Mouse (Mus musculus) natural killer cell, adult 2 months (primary cell): Measurements from ENCODE around the gene Trpc2.
"Not testable (repeated sequence)": the region's sequence is repeated elsewhere in the genome, so short reads cannot be mapped to it uniquely, and the experiment has no call there.

Experiments
- DNase-seq, 2 experiments: peaks; one replicate each; pipeline ENCODE4 v3.0.0; 2022; ENCODE audit warnings: low spot score in 2 of 2

Gene Trpc2

DNA sequence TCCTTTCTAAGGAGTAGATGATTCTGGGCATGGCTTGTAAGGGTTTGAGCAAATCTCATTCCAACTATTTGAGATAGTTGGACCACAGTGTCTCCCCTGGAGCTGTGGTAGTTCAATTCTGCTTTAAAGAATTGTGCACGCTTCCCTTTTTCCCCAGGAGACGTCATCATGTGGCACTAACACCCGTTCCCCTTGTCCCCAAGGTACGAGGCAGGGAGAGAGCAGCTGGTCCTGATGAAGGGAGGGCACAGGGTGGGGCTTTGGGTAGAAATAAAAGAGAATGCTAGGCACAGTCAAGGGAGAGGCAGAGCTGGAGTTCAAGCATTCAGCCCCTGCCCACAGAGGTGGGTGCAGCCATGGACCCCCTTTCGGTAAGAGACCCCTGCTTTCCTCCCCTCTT is at the start of gene Trpc2:
Gene Trpc2, plus strand, starts transcription at position 301 of the 400 bp plus-strand sequence.
- no peak for DNase-seq

- no peak for DNase-seq
Measured at GRCm38 (mm10) chr7:102034904-102035303, 48.0 kb upstream of the Trpc2 start.

DNA sequence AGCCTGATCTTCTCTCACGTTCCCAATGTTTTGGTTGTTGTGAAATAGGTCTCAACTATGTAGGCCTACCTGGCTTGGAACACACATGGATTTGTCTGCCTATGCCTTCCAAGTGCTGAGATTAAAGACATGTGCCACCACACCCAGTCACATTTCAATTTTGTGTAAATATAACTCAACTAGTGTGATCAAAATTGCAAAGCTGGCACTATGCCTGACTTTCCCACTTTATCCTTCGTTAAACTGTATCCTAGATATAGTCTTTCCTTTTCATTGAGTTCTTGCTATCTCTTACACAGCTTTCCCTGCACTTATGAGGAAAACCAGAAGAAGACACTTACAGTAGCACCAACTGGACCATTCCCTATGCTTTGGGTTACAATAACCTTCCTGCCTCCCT is 47.4 kb upstream of the Trpc2 start:
- DNase-seq = no peak

DNA sequence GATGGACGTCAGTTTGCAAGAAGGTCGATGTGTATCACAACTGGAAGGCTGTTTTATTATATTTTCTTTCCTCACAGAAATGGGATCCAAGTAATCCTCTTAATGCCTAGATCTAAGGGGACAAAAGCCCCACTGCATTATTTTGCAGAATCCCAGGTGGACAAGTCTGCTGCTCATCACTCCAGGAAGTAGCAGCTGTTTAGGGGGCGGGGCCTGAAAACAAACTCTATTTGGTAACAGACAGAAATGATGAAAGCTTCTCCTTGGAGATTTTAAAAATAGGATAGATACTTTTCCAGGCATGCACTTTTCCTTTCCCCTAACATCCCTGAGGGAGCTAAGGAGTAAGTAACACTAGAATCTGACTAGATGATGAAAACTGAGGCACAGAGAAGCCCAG is 45.6 kb upstream of the Trpc2 start:
- no peak for DNase-seq

- no peak for DNase-seq
Measured at GRCm38 (mm10) chr7:102042314-102042713, 40.6 kb upstream of the Trpc2 start.

- DNase-seq = not testable (repeated sequence)
Measured at GRCm38 (mm10) chr7:102048524-102048923, 34.4 kb upstream of the Trpc2 start.

DNA sequence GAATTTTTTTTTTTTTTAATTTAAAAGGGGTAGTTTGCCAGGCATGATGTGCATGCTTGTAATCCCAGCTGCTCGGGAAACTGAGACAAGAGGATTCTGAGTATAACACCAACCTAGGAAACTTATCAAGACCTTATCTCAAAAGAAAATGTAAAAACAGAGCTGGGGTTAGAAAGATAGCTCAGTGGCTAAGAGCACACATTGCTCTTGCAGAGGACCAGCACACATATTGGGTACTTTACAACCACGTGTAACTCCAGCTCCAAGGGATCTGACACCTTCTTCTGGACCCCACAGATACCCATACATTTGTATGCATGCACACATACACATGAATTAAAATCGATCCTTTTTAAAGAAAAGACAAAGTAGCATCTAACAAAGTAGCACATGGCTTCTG is 21.6 kb upstream of the Trpc2 start:
- DNase-seq = no peak

- no peak for DNase-seq
Measured at GRCm38 (mm10) chr7:102062203-102062602, 20.7 kb upstream of the Trpc2 start.

- no peak for DNase-seq
Measured at GRCm38 (mm10) chr7:102063891-102064290, 19.0 kb upstream of the Trpc2 start.

GRCm38 (mm10) chr7:102064655-102065045 is 18.3 kb upstream of the Trpc2 start:
- no peak for DNase-seq

GRCm38 (mm10) chr7:102065046-102065891 is 17.6 kb upstream of the Trpc2 start, which contains the start of the genes Rnf121, Xndc1 and Xntrpc:
Gene Rnf121 (minus strand): TSS chr7:102065469.
Gene Xndc1 (plus strand): TSS chr7:102065511.
Gene Xntrpc (plus strand): TSS chr7:102065713.
- DNase-seq = peak; percentile 83 to 88

DNA sequence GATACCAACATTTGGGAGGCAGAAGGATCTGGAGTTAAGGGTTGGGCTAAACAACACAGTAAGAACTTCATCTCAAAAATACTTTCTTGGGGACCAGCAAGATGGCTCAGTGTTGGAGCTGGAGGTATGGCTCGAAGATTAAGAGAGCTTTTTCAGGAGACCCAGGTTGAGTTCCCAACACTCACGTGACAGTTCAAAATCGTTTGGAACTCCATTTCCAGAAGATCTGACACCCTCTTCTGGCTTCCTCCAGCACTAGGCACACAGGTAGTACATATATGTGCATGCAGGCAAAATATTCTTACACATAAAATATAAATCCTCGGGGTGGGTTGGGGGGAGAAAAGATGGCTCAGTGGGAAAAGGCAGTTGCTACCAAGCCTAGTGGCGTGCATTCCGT is 16.6 kb upstream of the Trpc2 start:
- DNase-seq = no peak

DNA sequence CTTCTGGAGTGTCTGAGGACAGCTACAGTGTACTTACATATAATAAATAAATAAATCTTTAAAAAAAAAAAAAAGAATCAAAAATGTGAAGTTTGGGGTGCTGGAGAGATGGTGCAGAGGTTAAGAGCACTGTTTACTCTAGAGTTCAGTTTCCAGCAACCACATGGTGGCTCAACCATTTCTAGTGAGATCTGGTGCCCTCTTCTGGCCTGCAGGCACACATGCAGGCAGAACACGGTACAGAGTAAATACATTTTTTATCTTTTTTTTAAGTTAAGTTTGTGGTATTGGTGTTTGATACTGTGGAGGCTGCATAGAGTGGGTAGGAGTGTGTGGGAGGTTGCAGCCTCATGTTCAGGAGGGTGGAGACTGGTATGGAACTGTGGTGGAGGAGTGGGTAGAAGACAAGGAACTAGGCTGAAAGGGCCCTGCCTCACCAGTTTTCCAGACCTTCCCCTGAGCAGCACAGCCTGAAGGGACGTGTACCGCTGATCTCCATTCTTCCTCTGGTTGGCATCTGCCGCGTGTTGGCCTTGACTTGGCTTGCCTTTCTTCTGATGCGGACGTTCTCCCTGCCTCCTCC is 6.1 kb upstream of the Trpc2 start:
- peak; percentile 25 to 36 for DNase-seq

- peak in 1 of 2 experiments; percentile 16 for DNase-seq
Measured at GRCm38 (mm10) chr7:102078517-102078916, 4.4 kb upstream of the Trpc2 start.

- DNase-seq = no peak
Measured at GRCm38 (mm10) chr7:102080311-102080710, 2.6 kb upstream of the Trpc2 start.

GRCm38 (mm10) chr7:102081784-102082183 is 1.1 kb upstream of the Trpc2 start:
- no peak for DNase-seq

DNA sequence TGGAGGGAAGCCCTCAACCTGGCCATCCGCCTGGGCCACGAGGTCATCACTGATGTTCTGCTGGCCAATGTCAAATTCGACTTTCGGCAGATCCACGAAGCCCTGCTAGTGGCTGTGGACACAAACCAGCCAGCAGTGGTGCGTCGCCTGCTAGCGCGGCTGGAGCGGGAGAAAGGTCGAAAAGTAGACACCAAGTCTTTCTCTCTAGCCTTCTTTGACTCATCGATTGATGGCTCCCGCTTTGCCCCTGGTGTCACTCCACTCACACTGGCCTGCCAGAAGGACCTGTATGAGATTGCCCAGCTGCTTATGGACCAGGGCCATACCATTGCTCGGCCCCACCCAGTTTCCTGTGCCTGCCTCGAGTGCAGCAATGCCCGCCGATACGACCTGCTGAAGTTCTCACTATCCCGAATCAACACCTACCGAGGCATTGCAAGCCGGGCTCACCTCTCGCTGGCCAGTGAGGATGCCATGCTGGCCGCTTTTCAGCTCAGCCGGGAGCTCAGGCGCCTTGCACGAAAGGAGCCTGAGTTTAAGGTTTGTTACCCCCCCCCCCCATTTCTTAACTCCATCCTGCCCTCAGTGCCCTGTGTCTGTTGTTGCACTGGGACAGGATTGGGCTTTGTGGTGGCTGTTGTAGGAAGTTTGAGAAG is 1.3 kb downstream of the Trpc2 start:
- DNase-seq = no peak

- DNase-seq = no peak
Measured at GRCm38 (mm10) chr7:102087336-102087735, 4.4 kb downstream of the Trpc2 start.

DNA sequence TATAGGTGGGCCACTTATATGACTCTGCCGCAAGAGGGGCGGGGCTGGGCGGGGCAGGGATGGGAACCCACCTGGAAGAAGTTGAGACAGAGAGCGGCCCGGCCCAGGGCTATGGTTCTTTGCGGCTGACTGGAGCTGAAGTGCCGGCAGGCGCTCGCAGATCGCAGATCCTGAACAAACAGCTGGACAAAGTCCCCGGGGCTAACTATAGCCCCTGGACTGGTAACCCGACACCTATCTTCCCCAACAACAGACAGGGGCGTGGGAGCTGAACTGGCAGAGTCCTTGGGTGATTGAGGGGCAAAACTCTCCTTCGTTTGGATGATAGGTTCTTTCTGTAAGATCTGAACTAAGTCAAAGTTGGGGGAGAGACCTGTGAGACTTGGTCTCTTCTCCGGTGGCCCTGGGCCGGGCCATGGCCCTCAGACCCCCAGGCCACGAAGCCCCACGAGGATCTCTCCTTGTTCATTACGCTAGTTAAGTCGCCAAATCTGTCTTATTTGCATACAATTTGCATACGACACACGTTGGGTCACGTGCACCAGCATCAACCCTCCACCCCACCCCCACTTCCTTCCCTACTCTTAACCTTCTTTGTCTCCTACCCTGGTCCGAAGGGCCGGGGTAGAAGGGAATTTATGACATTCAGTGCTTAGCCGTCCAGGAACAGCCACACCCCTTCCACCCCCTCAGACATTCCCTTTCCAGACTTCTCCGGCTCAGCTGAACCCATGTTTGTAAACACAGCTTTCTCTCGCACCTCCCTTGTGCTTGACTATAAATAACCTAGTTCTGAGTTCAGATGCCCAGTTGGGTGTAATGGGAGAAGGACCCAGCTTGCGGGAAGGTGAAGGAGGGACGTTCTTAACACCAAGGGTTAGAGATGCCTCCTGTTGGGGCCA is 17.1 kb downstream of the Trpc2 start:
- peak in 1 of 2 experiments; percentile 61 for DNase-seq

- no peak for DNase-seq
Measured at GRCm38 (mm10) chr7:102100868-102101267, 18.0 kb downstream of the Trpc2 start.

GRCm38 (mm10) chr7:102101487-102101886 is 18.6 kb downstream of the Trpc2 start, which contains the start of gene Art1:
Gene Art1 (plus strand): TSS chr7:102101743.
- no peak for DNase-seq
